Mouse (Mus musculus) midbrain, embryonic 14.5 days (tissue): ENCODE data around the gene Sirt1. TPM values are rescaled to one million over a fixed set of nuclear protein-coding genes. Genes with fewer than 3 reads are reported as not detected.
"Not testable (repeated sequence)": the region's sequence is repeated elsewhere in the genome, so short reads cannot be mapped to it uniquely, and the experiment has no call there.

Experiments
- ATAC-seq: fragments of 200-750 bp; cut with Nextera tagmentation; 2 replicates; pipeline ENCODE4 v1.8.0; 2017; ENCODE audit warnings: moderate number of reproducible peaks, moderate library complexity; ENCODE audit not compliant: low FRiP score, low TSS enrichment
- DNase-seq: peaks from one replicate; pipeline ENCODE4 v3.0.0-alpha.2; 2015
- H3K27ac ChIP-seq: fragments of 300-500 bp; sonication (generic); replicated peaks from 2 replicates; pipeline ENCODE4 v1.5.1; 2014; ENCODE audit warnings: mild to moderate bottlenecking, low read depth, low read length, moderate library complexity
- H3K27me3 ChIP-seq: fragments of 300-500 bp; sonication (generic); 2 replicates; pipeline ENCODE4 v1.6.1; 2014; ENCODE audit warnings: low read length, control low read depth, mixed read lengths; ENCODE audit not compliant: control insufficient read depth, insufficient read depth
- H3K36me3 ChIP-seq: fragments of 300-500 bp; sonication (generic); 2 replicates; pipeline ENCODE4 v1.6.1; 2014; ENCODE audit warnings: low read length, control low read depth; ENCODE audit not compliant: control insufficient read depth, insufficient read depth
- H3K4me1 ChIP-seq: fragments of 300-500 bp; sonication (generic); 2 replicates; pipeline ENCODE4 v1.6.1; 2014; ENCODE audit warnings: mild to moderate bottlenecking, antibody characterized with exemption, low read length, control low read depth; ENCODE audit not compliant: control insufficient read depth, insufficient read depth
- H3K4me2 ChIP-seq: fragments of 300-500 bp; sonication (generic); 2 replicates; pipeline ENCODE4 v1.6.1; 2014; ENCODE audit warnings: mild to moderate bottlenecking, low read length, moderate library complexity
- H3K4me3 ChIP-seq: fragments of 300-500 bp; sonication (generic); replicated peaks from 2 replicates; pipeline ENCODE4 v1.5.1; 2014; ENCODE audit warnings: low read depth, low read length
- H3K9ac ChIP-seq: fragments of 300-500 bp; sonication (generic); replicated peaks from 2 replicates; pipeline ENCODE4 v1.6.1; 2014; ENCODE audit warnings: mild to moderate bottlenecking, low read length, moderate library complexity
- H3K9me3 ChIP-seq: fragments of 300-500 bp; sonication (generic); 2 replicates; pipeline ENCODE4 v1.6.1; 2016; ENCODE audit warnings: low read length, control low read depth, mixed read lengths; ENCODE audit not compliant: control insufficient read depth
- WGBS: fragments of 180-500 bp; shearing (Covaris S2); extraction: QIAGEN DNeasy Blood & Tissue Kit; methylation state at CpG from one replicate; pipeline ENCODE4 v1.1.7; 2014; 5-methylcytosine and 5-hydroxymethylcytosine counted together
- polyA plus RNA-seq: library from polyadenylated mRNA; unstranded; fragments of >200 nt; fragmentation: Nextera tagmentation; extraction: Ambion mirVana; gene quantifications from 2 replicates; pipeline ENCODE4 v1.2.1, GENCODE M21; 2014

The Sirt1 gene
- polyA plus RNA-seq, 1 experiment from 2014 or later, result 7.5 TPM

DNA sequence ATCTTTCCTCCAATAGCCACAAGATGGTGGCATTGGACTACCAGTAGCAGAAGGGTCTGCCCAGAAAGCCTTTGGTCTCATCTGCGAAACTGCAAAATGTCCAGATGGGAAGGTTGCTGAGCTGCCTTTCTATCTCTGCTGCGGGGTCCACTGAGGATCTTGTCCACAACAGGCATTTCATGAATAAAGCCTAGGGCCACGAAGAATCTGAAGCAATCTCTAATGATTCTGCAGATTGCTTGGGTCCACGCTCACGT lies 41.2 kb upstream of the Sirt1 start:
- no peaks in the 10 kb centered on the region for H3K4me1 ChIP-seq
- DNase-seq (peak; percentile 57), ATAC-seq (no peak)
- H3K27ac ChIP-seq, result no peak overlapping the region
- no peak overlapping the region for H3K9ac ChIP-seq
- no peaks in the 10 kb centered on the region for H3K27me3 ChIP-seq
- no peaks in the 10 kb centered on the region for H3K9me3 ChIP-seq
- 86% methylated on average over 5 of the region's 5 CpGs for WGBS
- no peaks in the 10 kb centered on the region for H3K36me3 ChIP-seq
- H3K4me3 ChIP-seq, result no peak overlapping the region
- H3K4me2 ChIP-seq, result no peak overlapping the region

GRCm38 (mm10) chr10:63421739-63422735 lies 40.5 kb upstream of the Sirt1 start, which contains the start of gene Gm7075:
Gene Gm7075 (minus strand): TSS chr10:63421789.
- H3K4me3 ChIP-seq, result no peak within 1 kb of the TSS
- no peak within 1 kb of the TSS for H3K27ac ChIP-seq
- H3K27me3 ChIP-seq, result no peaks in the 10 kb centered on the region
- ATAC-seq (no peak), DNase-seq (peak; percentile 19)
- H3K9me3 ChIP-seq, result no peaks in the 10 kb centered on the region
- no peaks in the 10 kb centered on the region for H3K36me3 ChIP-seq
- 92% methylated on average over 18 of the region's 18 CpGs for WGBS
- no peak within 1 kb of the TSS for H3K4me2 ChIP-seq
- no peak within 1 kb of the TSS for H3K9ac ChIP-seq
- no peaks in the 10 kb centered on the region for H3K4me1 ChIP-seq

DNA sequence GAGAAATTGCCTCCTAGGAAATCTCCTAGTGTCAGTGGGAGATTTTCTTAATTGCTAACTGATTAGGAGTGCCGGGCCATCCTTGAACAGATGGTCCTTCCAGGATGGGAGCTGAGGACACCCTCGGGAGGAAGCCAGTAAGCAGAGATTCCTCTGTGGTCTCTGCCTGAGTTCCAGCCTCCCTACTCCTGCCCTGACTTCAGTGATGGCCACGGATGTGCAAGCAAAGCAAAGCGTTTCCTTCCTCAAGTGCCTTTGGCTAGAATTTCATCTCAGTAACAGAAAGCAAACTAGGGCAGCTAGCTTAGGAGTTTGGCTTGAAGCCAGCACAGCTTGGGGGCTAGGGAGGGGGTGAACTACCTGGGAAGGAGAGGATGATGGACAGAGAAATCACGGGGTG lies 35.6 kb upstream of the Sirt1 start:
- Histone ChIP-seq H3K27ac (no peak overlapping the region), H3K9ac (no peak overlapping the region), H3K36me3 (no peaks in the 10 kb centered on the region), H3K4me3 (no peak overlapping the region), H3K9me3 (no peaks in the 10 kb centered on the region), H3K27me3 (no peaks in the 10 kb centered on the region), H3K4me1 (no peaks in the 10 kb centered on the region), H3K4me2 (no peak overlapping the region)
- no peak for DNase-seq
- no peak for ATAC-seq
- 69% methylated on average over 5 of the region's 5 CpGs for WGBS

DNA sequence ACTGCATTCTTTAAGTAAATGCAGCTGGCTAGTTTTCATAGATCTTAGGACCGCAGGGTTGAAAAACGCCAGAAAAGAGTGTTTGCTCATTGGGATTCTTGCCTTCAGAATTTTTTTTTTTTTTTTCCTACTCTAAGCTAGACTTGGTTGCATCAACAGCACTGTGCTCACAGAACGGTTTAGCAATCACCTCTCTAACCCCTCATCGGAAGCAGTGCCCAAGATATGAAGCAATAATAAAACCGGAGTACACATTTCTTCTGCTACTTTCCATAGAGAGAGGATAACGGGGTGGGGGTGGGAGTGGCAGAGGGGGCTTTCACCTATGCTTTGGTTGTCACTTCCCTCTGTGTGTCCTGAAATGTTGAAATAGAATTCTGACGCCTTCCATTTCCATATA lies 34.3 kb upstream of the Sirt1 start:
- no peaks in the 10 kb centered on the region for H3K36me3 ChIP-seq
- no peaks in the 10 kb centered on the region for H3K27me3 ChIP-seq
- H3K9me3 ChIP-seq, result no peaks in the 10 kb centered on the region
- ATAC-seq, result no peak
- H3K27ac ChIP-seq, result no peak overlapping the region
- H3K4me3 ChIP-seq, result no peak overlapping the region
- no peak overlapping the region for H3K4me2 ChIP-seq
- H3K4me1 ChIP-seq, result no peaks in the 10 kb centered on the region
- WGBS, result 71% methylated on average over 7 of the region's 7 CpGs
- no peak overlapping the region for H3K9ac ChIP-seq
- no peak for DNase-seq

GRCm38 (mm10) chr10:63415287-63415686 lies 33.8 kb upstream of the Sirt1 start:
- Histone ChIP-seq H3K9me3 (no peaks in the 10 kb centered on the region), H3K27me3 (no peaks in the 10 kb centered on the region), H3K27ac (no peak overlapping the region), H3K4me2 (no peak overlapping the region), H3K4me1 (no peaks in the 10 kb centered on the region), H3K36me3 (no peaks in the 10 kb centered on the region), H3K4me3 (no peak overlapping the region), H3K9ac (no peak overlapping the region)
- DNase-seq (no peak), ATAC-seq (no peak)
- WGBS, result 86% methylated on average over 7 of the region's 7 CpGs

- Histone ChIP-seq H3K9me3 (no peaks in the 10 kb centered on the region), H3K27ac (no peak overlapping the region), H3K9ac (no peak overlapping the region), H3K4me2 (no peak overlapping the region), H3K36me3 (no peaks in the 10 kb centered on the region), H3K27me3 (no peaks in the 10 kb centered on the region), H3K4me3 (no peak overlapping the region), H3K4me1 (no peaks in the 10 kb centered on the region)
- ATAC-seq (no peak), DNase-seq (no peak)
- 90% methylated on average over 17 of the region's 17 CpGs for WGBS
Measured at GRCm38 (mm10) chr10:63412756-63413155, 31.3 kb upstream of the Sirt1 start.

GRCm38 (mm10) chr10:63411674-63412073 lies 30.2 kb upstream of the Sirt1 start:
- not testable (repeated sequence) for ATAC-seq, DNase-seq
- 95% methylated on average over 6 of the region's 7 CpGs for WGBS

DNA sequence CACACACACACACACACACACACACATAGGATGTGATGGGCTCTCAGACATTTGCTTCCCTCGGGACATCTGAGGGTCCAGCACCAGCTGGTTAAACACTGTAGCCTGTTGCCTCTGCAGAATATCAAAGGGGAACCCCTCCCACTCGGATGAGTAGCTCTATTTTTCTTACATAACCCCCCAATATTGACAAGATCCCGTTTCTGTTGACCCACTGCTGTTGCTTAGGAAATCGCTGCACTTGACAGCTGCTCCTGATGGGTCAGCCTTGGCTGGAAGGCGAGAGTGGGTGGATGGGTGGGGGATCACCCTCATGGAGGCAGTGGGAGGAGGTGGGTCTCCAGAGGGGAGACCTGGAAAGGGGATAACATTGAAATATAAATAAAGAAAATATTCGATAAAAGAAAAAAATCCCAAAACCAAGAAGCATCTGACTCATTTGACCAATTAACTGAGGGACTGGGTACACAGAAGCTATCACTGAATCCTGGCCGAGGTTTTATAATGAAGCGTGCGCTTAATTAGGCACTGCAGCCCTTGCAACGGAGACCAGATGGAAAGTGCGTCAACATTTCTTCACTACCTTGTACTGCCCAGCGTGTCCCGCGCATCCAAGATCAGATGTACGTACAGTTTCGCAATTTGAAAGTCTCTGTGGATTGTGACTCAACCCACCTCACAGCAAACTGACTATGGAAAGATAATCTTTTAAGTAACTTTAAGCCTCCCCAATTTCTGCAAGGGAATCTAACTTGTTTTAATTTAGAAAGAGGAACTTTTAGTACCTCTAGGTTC lies 28.9 kb upstream of the Sirt1 start:
- Histone ChIP-seq H3K4me3 (no peak overlapping the region), H3K9me3 (no peaks in the 10 kb centered on the region), H3K4me2 (no peak overlapping the region), H3K9ac (no peak overlapping the region), H3K4me1 (no peaks in the 10 kb centered on the region), H3K27ac (no peak overlapping the region), H3K27me3 (no peaks in the 10 kb centered on the region), H3K36me3 (no peaks in the 10 kb centered on the region)
- DNase-seq (peak; percentile 32), ATAC-seq (no peak)
- WGBS, result 74% methylated on average over 16 of the region's 16 CpGs

More at GRCm38 (mm10) chr10:63411674-63412073, 30.2 kb upstream of the Sirt1 start:
- H3K27me3 ChIP-seq, H3K4me3 ChIP-seq, H3K4me1 ChIP-seq, H3K4me2 ChIP-seq, H3K9me3 ChIP-seq, H3K9ac ChIP-seq, H3K36me3 ChIP-seq, H3K27ac ChIP-seq: not testable (repeated sequence)
